Mouse (Mus musculus) ES-E14 (cell line): ENCODE measurements around the gene Gck.

Experiments used
- CHD2 ChIP-seq: IDR thresholded peaks from 2 replicates; pipeline ENCODE4 v1.6.1; 2014; ENCODE audit warnings: mild to moderate bottlenecking, low read depth, low read length, inconsistent platforms
- HCFC1 ChIP-seq: IDR thresholded peaks from 2 replicates; pipeline ENCODE4 v1.6.1; 2012; ENCODE audit warnings: low read length, inconsistent platforms, borderline replicate concordance; ENCODE audit not compliant: insufficient read depth
- MAFK ChIP-seq: IDR thresholded peaks from 2 replicates; pipeline ENCODE4 v1.6.1; 2014; ENCODE audit warnings: mild to moderate bottlenecking, low read depth, low read length, inconsistent platforms; ENCODE audit not compliant: insufficient read depth
- ZC3H11A ChIP-seq: IDR thresholded peaks from 2 replicates; pipeline ENCODE4 v1.6.1; 2012; ENCODE audit warnings: low read depth, mild to moderate bottlenecking, inconsistent platforms, low read length, borderline replicate concordance
- ZNF384 ChIP-seq: IDR thresholded peaks from 2 replicates; pipeline ENCODE4 v1.6.1; 2012; ENCODE audit warnings: low read depth, low read length, inconsistent platforms

GRCm38 (mm10) chr11:5974053-5974452, 24.2 kb upstream of the Gck start:
- no peak for TF ChIP-seq HCFC1
- no peak for TF ChIP-seq MAFK
- TF ChIP-seq ZNF384 = no peak
- TF ChIP-seq CHD2 = no peak
- TF ChIP-seq ZC3H11A = no peak
